Mouse (Mus musculus) cerebellum, adult 9-11 months (tissue): ENCODE data around the gene Tm9sf4.

Experiments used
- DNase-seq: peaks from one replicate; pipeline ENCODE4 v3.0.0; 2022

Gene Tm9sf4

DNA sequence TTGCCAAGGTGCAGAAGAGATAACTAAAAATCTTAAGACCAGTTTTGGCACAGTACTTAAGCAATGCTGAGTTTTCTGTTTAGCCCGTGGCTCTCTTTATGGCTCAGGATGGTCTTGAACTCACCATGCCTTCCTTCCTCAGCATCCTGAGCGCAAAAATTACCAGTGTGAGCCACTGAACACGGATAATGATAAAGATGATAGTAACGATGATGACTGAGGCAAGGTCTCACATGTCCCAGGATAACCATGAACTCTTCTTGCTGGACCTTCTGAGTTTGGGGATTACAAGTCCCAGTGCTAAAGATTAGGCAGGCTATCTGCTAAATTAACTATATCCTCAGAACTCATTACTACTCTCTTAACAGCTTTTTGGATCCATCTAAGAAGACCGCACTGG lies 970 bp upstream of the Tm9sf4 start:
- DNase-seq = no peak

DNA sequence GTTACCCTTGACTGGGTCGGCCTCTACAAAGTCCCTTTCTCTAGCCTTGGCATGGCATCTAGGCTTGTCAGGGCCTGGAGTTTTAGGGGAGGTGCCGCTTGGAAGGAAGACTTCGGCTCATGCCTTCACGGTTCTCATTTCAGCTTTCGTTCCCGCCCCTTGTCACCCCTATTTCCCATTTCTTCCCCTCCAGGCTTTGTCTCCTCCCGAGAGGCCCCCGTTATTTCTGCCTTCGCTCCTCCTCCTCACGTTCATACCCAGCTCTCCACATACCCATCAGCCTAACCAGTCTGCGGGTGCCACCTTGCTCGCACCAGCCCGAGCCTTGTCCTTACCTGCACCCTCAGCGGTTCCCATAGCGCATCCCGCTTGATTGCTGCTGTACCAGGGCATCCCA lies 579 bp downstream of the Tm9sf4 start:
- no peak for DNase-seq

DNA sequence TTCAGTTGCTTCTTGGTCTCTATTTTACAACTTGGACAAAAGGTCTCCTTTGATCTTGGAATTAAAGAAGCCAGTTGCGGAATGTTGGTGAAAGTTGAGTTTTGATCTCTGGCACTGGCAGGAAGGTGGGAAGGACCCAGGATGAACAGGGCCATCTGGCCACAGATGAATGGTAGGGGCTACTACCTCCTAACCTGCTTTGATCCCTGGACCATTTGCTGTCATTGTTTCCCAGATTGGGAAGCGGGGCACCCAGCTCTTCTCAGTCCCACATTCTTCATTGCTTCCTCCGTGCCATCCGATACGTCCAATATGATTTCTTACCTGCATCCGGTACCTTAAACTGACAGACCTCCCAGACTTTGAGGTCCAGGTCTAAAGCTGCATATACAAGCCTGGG lies 6.0 kb downstream of the Tm9sf4 start:
- DNase-seq = no peak

DNA sequence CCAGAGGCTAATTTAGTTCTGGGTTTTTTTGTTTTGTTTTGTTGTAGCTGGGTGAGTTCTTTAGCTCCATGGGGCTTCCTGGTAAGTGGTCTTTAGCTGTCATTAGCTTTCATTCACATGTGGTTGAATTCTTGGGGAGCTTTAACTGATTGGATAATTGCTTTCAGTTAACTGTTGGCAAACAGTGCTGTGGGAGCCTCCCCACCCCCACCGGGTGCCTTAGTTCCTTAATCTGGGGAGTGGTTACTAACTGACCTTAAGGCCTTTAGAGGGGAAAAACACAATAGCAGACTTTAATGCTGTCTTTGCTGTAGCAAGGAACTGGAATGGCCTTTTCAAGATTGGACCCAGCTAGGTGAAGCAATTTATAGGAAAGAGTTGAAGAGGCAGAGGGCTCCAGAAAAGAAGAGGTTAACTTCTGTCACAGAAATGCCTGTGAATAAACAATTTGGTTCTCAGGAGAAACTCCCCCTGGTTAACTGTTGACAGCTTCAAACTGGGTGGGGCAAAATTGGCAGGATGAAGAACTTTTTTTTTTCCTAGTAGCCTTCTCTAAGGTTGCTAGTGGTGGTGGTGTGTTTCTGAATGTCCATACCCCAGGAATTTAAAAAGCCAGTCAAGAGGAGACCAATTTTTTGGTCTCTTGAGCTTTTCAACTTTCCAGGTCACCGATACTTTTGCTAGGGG lies 7.2 kb downstream of the Tm9sf4 start:
- no peak for DNase-seq

DNA sequence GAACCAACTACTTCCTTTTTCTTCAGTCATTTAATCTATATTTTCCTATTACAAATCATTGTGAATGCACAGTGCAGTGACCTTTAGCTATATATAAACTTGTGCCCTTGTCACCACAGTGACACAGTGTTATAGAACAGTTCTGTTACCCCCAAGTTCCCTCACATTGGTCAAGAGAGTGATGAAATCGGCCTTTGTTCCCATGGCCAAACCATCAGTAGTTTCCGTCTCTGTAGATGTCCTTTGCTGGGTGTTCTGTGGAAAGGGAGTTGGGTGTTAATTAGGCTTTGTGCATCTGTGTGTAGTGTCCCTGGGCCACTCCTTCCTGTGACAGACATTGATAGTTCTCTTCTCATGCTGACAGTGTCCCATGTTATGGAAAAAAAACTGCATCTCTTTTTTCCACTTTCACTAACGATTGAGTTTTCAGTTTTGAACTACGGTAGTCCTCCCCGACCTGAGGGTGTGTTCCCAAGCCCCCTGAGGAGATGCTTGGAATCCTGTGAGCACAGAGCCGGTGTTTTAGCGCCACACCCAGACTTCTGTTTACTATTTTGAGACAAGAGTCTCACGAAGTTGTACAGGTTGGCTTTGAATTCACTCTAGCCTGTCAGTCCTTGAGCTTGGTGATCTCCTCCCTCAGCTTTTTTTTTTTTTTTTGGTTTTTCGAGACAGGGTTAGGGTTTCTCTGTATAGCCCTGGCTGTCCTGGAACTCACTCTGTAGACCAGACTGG lies 9.6 kb downstream of the Tm9sf4 start:
- DNase-seq = no peak

DNA sequence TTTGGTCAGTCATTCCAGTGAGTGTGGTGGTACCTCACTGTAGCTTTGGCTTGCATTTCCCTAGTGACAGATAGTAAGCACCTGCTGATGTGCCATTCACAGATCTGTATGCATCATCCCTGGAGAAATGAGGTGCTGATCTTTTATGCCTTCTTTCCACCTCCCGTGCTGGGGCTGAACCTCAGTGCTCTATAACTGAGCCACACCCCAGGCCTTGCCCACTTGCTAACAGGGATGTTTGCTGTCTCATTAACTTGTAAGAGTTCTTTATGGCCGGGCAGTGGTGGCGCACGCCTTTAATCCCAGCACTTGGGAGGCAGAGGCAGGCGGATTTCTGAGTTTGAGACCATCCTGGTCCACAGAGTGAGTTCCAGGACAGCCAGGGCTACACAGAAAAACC lies 10.9 kb downstream of the Tm9sf4 start:
- DNase-seq = no peak

DNA sequence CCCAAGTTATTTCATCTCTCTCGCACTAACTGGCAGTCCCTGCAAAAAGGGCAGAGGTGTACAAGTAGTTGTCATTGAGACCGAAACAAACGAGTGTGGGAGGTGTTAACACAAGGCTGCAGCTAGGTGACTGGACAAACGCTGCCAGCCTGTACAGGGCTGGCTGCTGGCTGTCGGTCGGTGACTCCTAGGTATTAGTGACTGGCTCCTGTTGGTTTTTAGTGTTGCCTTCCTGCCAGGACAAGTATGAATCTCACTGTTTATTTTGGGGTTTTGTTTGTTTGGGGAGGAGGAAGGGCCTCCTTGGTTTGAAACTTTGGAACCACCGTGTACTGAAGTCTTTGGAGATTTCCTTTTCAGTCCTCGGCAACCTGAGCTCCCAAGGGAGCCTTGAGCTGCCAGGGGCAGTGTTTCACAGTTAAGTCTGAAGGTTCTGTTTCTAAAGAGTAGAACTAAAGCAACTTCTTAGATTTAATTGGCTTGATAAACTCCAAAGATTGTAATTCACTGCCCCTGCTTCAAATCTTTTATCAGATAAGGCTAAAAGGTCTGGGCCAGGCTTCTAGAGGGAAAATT lies 15.0 kb downstream of the Tm9sf4 start:
- no peak for DNase-seq

DNA sequence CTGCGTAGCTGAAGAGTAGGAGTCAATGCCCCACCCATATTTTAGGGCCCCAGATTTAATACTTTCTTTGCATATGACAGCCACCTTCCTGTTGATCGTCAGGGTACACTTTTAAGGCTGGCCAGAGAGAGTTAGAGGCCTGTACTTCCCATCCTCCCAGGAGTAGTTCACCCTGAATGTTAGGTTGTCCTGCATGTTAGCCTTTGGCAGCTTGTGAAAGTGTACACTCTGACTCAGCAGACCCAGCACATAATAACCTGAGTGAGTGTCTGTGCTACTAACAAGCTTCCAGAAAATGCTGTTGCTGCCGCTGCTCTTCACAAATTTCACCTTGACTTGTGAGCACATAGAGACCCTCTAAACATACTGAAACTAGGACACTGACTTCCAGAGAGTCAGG lies 16.1 kb downstream of the Tm9sf4 start:
- DNase-seq = no peak

DNA sequence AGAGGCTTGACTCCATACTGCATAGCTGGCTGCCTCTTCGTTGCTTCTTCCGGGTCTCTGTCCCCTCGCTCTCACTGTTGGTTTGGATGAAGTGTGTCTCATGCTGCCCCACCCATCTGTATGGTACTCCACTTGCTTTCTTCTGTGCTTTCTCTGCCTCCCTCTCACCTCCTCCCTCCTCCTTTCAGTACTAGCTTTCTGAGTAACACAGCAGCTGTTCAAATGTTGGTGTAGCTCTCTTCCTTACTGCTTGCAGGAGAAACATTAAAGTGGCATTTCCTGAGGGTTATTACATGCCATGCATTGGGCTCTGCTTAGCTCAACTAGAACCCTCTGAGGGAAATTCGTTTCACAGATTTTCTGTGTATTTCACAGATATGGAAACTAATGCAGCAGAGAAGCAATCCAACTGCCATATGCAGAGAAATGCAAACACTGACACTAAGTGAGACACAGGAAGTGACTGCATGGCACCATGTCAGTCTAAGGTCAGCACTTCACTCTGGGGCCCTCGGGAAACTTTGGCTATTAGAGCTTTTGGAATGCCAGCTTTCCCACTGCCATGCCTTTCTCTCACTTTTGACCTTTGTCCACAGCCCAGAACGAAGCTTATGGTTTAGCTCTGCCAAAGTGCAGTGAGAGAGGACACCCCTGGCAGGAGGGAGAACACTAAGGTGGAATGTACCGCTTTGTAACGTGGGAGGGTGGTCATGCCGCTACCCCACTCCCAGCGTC lies 18.2 kb downstream of the Tm9sf4 start:
- no peak for DNase-seq

DNA sequence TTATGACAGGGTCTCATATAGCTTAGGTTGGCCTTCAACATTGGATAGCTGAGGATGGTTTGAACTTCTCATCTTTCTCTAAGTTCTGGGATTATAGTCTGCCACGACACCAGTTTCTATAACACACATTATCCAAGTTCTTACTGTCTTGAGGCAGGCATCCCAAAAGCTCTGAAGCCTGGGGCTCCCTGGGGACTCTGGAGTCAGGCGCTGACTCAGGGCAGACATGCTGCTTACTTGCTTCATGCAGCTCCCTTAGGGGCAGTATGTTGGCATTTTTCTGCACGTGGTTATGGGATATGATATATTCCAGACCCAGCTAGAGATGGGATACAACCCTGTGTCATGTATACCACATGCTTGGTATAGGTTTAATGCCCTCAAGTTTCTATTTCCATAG lies 18.9 kb downstream of the Tm9sf4 start:
- DNase-seq = no peak

DNA sequence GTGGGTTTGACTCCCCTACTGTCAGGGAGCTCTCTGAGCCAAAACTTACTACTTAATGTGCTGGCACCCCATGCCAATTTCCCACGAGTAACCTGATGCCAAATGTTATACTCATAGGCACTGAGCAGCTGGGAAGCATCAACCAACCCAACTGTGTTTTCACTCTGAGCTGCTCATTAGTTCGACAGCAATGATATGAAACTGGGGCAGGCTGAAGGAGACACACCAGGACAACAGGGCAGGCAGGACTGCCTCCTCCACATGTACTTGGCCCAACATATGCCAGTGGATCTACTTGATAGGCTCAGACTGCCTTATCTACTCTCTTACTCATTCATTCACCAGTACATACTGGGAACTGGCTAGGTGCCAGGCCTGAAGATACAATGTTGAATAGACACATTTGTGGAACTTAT lies 25.1 kb downstream of the Tm9sf4 start:
- no peak for DNase-seq

DNA sequence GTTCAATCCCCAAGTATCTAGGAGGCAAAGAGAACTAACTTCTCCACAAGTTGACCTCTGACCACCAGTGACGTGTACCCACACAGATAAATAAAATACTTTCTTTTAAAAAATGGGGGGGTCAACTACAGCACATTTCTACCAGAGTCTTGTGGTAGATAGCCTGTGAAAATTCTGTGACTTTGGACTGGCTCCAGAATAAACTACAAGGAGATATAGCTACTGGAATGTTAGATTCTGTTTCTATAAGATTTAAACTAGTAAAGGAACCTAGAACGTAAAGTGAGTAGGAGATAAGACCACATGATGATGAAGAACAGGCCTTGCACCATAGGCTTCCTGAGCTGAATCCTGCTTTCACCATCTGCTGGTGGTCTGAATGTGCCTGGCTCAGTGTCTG lies 26.7 kb downstream of the Tm9sf4 start:
- DNase-seq = no peak

DNA sequence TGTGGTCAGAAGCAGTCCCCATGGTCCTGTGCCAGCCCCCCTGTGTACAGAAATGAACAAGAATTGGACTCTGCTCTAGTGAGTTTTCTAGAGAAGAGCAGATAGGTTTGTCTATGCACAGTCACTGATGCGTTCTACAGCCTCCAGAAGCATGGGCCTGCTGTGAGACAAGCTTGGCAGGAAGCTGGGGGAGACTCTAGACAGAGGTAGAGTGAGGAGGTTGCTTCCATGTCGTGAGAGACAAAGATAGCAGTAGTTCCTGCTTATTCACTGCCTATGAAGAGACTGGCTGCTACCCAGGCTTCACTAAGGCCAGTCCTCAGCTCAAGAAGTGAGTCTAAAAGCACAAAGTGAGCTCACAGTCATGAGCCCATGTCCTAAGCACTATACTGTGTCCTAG lies 30.1 kb downstream of the Tm9sf4 start:
- no peak for DNase-seq

DNA sequence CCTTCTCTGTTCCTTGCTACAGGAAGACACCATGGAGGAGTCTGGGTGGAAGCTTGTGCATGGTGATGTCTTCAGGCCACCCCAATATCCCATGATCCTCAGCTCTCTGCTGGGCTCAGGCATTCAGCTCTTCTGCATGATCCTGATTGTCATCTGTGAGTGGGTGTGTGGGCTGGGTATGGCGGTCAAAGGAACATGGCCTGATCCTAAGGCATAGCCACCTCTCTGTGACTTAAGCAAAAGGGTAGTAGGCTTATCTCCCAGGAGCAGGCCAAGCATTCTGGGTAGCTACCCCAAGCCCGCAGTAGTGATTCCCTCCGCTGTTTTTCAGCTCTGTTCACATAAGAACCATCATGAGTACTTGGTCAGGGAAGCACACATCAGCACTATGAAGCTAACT lies 33.2 kb downstream of the Tm9sf4 start:
- no peak for DNase-seq

DNA sequence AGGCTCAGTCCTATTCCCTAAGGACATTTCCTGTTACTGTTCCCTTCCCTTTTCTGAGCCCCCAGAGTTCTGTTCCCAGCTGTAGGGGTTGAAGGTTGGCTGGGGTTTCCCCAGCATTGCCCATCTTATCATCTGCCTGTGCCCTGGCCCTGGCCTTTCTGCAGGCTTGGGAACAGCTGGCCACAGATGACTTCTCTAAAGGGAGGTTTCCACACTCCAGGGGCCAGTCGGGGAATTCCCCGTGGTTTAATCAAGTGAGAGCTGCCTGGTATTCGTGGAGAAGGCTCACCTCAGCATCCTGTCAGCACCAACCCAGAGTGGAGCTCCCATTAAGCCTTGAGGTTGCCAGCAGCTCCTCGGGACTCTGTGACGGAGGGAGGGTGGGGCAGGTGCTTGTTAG lies 37.4 kb downstream of the Tm9sf4 start:
- DNase-seq = no peak

DNA sequence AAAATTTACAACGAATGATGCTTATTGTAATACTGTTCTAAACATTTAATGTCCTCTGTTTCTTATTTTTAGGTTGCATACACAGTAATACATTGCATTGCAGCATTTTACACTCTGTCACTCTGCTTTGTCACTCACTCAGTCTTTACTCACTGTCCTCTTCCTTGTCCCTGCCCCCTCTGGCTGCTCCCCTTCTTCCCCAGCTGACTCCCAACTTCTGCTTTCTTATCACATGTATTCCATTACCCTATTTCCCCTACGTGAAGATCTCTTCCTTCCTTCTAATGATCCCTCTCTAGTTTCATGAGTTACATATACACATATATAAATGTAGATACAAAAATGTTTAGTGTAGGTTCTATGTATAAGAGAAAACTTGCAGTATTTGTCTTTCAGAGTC lies 38.0 kb downstream of the Tm9sf4 start:
- no peak for DNase-seq

DNA sequence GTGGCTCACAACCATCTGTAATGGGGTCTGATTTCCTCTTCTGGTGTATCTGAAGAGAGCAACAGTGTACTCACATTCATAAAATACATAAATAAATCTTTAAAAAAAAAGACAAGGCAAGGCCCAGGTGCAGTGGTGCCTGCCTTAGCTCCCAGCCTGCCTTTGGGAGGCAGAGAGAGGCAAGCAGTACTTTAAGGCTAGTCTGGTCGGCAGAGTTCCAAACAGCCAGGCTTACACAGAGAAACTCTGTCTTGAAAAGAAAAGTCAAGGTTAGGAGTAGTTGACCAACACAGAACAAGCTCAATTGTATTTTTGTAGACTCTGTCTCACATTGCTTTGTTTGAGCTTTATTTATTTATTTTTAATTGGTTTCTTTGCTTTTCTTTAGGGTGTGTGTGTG lies 41.7 kb downstream of the Tm9sf4 start:
- no peak for DNase-seq

DNA sequence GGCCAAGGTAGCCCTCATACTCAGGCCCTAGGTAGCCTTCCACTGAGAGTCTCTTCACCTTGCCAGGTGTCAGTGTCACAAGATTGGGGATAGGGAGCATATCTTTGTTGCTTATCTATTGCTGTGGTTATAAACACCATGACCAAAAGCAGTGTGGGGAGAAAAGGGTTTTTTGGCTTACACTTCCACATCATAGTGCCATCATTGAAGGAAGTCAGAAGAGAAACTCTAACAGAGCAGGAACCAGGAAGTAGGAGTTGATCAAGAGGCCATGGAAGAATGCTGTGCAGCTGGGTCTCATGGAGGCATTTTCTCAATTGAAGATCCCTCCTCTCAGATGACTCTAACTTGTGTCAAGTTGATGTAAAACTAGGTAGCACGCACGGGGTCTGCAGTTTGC lies 47.0 kb downstream of the Tm9sf4 start:
- DNase-seq = no peak

DNA sequence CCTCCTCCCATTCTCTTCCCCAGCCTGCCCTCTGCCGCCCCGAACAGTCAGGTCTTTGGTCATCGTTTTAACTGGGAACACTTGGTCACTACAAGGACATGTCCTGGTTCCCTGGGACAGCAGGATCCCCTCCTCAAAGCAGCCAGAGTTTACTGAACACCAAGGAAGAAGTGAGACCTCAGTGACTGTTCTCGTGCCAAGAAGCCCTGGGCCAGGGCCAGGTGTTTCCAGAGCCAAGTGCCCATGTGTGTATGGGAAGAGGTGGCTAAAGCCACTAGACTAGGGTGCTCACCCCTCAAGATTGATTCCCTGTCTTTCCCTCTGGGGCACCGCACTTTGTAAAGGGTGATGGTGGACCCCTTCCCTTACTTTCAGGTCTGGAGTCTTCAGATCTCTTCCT lies 48.2 kb downstream of the Tm9sf4 start:
- DNase-seq = peak; percentile 30

DNA sequence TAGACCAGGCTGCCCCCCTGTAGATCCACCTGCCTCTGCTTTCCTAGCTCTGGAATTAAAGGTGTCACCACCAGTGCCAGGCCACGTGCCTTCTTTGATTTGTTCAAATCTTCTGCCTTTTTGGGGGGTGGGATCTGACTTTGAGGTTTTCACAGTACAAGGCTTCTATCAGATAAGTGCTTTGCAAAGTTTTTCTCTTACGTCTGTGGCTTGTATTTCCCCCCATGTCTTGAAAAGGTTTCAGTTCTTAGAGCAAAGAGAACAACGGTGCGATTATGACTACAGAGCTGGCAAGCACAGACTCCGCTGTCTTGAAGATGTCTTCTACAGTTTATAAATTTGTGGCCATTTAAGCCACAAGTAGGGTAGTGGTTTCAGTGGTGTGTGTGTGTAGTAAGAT lies 50.3 kb downstream of the Tm9sf4 start:
- DNase-seq = no peak

DNA sequence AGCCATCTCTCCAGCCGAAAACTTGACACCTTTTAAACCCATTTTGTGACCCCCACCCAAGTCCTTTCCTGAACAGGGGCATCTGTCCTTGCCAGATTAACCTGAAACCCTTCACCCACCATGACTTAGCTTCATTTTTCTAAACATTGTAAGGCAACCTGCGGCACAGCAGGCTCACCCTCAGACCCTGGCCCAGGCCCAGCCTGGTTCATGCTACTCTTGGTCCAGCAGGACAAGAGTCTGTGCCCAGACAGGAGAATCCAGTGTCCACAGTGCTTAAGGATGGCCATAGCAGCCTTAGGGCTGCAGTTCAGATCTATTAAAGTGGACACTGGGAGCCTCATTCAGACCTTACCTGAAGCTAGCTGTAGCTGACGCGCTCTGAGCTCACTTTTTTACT lies 52.2 kb downstream of the Tm9sf4 start:
- no peak for DNase-seq

DNA sequence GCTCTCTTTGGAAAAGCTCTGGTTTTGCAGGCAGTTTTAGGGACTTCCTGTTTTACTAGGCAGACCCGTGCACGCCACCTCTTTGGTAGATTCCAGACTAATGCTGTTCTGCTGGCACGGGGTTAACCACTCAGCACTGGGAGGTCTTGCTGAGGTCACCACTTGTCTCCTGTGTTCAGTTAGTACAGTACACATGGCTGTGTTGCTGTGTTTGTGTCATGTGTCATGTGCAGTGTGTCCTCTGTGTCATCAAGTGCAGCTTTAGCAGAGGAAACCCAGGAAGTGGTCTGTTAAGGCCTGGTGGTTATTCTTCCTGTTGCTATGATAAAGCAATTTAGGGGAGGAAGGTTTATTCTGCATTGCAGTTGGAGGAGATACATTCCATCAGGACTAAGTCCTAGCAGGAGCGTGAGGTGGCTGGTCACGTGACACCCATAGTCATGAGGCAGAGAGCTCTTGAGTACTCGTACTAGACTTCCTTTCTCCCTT lies 53.7 kb downstream of the Tm9sf4 start:
- DNase-seq = no peak

DNA sequence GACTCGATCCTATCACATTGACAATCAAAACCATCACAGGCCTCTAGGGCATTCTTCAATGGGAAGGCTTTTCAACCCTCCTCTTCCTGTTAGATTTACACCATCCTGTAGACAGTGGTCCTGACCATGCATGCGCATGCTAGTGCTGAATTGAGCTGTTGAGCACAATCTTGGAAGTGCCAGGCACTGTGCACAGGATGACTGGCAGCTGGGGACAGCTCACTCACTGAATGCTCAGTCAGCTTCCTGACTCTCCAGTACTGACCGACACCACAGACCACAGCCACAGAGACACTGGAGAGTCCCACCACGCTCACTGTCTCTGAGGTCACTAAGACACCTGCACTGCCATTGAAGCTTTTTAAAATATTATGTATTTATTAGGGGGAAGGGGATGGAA lies 54.3 kb downstream of the Tm9sf4 start:
- DNase-seq = no peak

DNA sequence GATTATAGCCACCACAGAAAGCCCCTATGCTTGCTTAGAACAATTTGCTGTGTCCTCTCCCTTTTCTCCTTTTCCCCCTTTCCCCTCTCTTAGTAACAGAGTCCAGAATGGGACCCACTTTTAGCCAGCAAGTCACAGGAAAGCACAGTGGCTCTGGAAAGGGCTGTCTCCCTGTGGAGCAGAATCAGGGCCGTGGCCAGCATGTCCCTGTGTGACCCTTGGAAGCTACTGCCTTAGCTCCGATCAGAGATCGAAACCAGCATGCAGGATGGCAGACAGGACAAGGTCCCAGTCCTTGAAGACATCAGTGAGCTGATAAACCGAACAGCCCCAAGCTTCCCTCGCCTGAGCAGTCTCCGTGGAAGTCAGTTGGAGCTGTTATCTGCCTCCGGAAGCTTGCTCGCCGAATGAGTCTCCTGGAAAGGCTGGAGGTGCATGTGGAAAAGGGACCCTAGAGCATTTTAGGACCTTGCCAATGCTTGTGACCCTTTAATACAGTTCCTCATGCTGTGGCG lies 56.8 kb downstream of the Tm9sf4 start:
- no peak for DNase-seq
